Mouse (Mus musculus) left cerebral cortex, adult 9 months (tissue): ENCODE measurements around the gene Rasl11b.

ENCODE experiments used
- DNase-seq, 2 experiments: peaks; one replicate each; pipeline ENCODE4 v3.0.0; 2022; ENCODE audit warnings: low spot score in 2 of 2

Rasl11b gene

GRCm38 (mm10) chr5:74209640-74210039 is 14.6 kb downstream of the Rasl11b start:
- DNase-seq: no peak

- DNase-seq: no peak
These were observed 16.3 kb downstream of the Rasl11b start for GRCm38 (mm10) chr5:74211346-74211745.

GRCm38 (mm10) chr5:74214501-74215110 is 19.5 kb downstream of the Rasl11b start:
- no peak for DNase-seq

GRCm38 (mm10) chr5:74215125-74215524 is 20.0 kb downstream of the Rasl11b start:
- DNase-seq: no peak

- no peak for DNase-seq
These were observed 23.4 kb downstream of the Rasl11b start for GRCm38 (mm10) chr5:74218524-74218923.

- DNase-seq: no peak
These were observed 27.5 kb downstream of the Rasl11b start for GRCm38 (mm10) chr5:74222626-74223025.

GRCm38 (mm10) chr5:74224480-74224879 is 29.4 kb downstream of the Rasl11b start:
- DNase-seq: no peak

GRCm38 (mm10) chr5:74226183-74226582 is 31.1 kb downstream of the Rasl11b start:
- no peak for DNase-seq

GRCm38 (mm10) chr5:74227352-74227751 is 32.3 kb downstream of the Rasl11b start:
- DNase-seq: no peak

GRCm38 (mm10) chr5:74228938-74229337 is 33.9 kb downstream of the Rasl11b start:
- no peak for DNase-seq

- DNase-seq: no peak
These were observed 34.8 kb downstream of the Rasl11b start for GRCm38 (mm10) chr5:74229775-74230413.

GRCm38 (mm10) chr5:74230525-74230924 is 35.4 kb downstream of the Rasl11b start:
- no peak for DNase-seq

- DNase-seq: no peak
These were observed 38.7 kb downstream of the Rasl11b start for GRCm38 (mm10) chr5:74233808-74234207.

GRCm38 (mm10) chr5:74239369-74239768 is 44.3 kb downstream of the Rasl11b start:
- DNase-seq: no peak

GRCm38 (mm10) chr5:74240298-74240697 is 45.2 kb downstream of the Rasl11b start:
- DNase-seq: no peak

GRCm38 (mm10) chr5:74240926-74241680 is 46.0 kb downstream of the Rasl11b start:
- DNase-seq: no peak

- no peak for DNase-seq
These were observed 47.6 kb downstream of the Rasl11b start for GRCm38 (mm10) chr5:74242654-74243053.

- no peak for DNase-seq
These were observed 49.4 kb downstream of the Rasl11b start for GRCm38 (mm10) chr5:74244406-74245019.

GRCm38 (mm10) chr5:74245641-74246145 is 50.6 kb downstream of the Rasl11b start:
- no peak for DNase-seq

GRCm38 (mm10) chr5:74246453-74246852 is 51.4 kb downstream of the Rasl11b start:
- no peak for DNase-seq

GRCm38 (mm10) chr5:74246971-74247370 is 51.9 kb downstream of the Rasl11b start:
- no peak for DNase-seq
